Mouse (Mus musculus) C2C12 (cell line): ENCODE measurements at regions not wholly inside any gene's neighbourhood (a gene's known extent, or its start where the extent isn't known, plus 50 kb on each side); places are given as distances from the start of the nearest gene placed in this dataset.
A peak's percentile ranks its signal among the peaks of the same experiment; 100 is the strongest.

ENCODE experiments used
- CEBPB ChIP-seq: IDR thresholded peaks from one replicate; pipeline ENCODE4 v1.6.1; 2011; ENCODE audit warnings: low read depth, mild to moderate bottlenecking, control low read depth, moderate library complexity
- CTCF ChIP-seq: IDR thresholded peaks from one replicate; pipeline ENCODE4 v1.5.1; 2011; ENCODE audit not compliant: control insufficient read depth, insufficient read depth, insufficient read length
- FOSL1 ChIP-seq: IDR thresholded peaks from one replicate; pipeline ENCODE4 v1.8.0; 2011; ENCODE audit warnings: mild to moderate bottlenecking, low read length; ENCODE audit not compliant: poor library complexity, insufficient read depth, severe bottlenecking
- MAX ChIP-seq: IDR thresholded peaks from one replicate; pipeline ENCODE4 v1.6.1; 2011; ENCODE audit warnings: mild to moderate bottlenecking, control low read depth
- MYOD1 ChIP-seq: IDR thresholded peaks from one replicate; pipeline ENCODE4 v1.6.1; 2011; ENCODE audit warnings: low read depth; ENCODE audit not compliant: control insufficient read depth, insufficient read length
- USF1 ChIP-seq: IDR thresholded peaks from one replicate; pipeline ENCODE4 v1.6.1; 2011; ENCODE audit warnings: low read depth, mild to moderate bottlenecking, control low read depth, moderate library complexity

DNA sequence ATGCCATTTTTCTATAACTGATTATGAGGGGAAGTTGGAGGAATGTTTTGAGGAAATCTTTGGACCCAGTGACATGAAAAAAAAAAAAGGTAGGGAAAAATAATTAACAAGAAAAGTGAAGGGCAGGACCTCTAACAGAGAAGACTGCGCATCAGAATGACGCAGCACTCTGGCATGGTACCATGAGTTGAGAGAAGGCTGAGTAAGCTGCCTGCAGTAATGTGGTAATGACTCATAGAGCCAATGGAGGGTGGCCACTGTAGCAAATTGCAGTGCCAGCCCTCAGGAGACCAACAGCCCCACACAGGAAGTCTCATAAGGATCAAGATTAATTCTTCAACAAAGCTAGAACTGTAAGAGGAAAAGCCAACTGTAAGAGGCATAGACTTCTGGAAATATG, 134.3 kb upstream of the Rag2 start:
- TF ChIP-seq CTCF (no peak), MYOD1 (no peak), USF1 (no peak), MAX (no peak), FOSL1 (peak; percentile 51), CEBPB (no peak)
